Mouse (Mus musculus) midbrain, embryonic 13.5 days (tissue): ENCODE data around the gene Phip. TPM values are rescaled to one million over a fixed set of nuclear protein-coding genes. Genes with fewer than 3 reads are reported as not detected.

ENCODE experiments used
- ATAC-seq: fragments of 200-750 bp; cut with Nextera tagmentation; 2 replicates; pipeline ENCODE4 v1.8.0; 2017; ENCODE audit warnings: mild to moderate bottlenecking, moderate TSS enrichment, moderate library complexity
- H3K27ac ChIP-seq: fragments of 300-500 bp; sonication (generic); 2 replicates; pipeline ENCODE4 v1.5.1; 2015; ENCODE audit warnings: inconsistent platforms, mild to moderate bottlenecking, moderate library complexity
- H3K27me3 ChIP-seq: fragments of 300-500 bp; sonication (generic); 2 replicates; pipeline ENCODE4 v1.6.1; 2015; ENCODE audit warnings: mild to moderate bottlenecking, inconsistent platforms
- H3K36me3 ChIP-seq: fragments of 300-500 bp; sonication (generic); 2 replicates; pipeline ENCODE4 v1.6.1; 2015; ENCODE audit warnings: mild to moderate bottlenecking, inconsistent platforms
- H3K4me1 ChIP-seq: fragments of 300-500 bp; sonication (generic); replicated peaks from 2 replicates; pipeline ENCODE4 v1.6.1; 2015; ENCODE audit warnings: inconsistent platforms
- H3K4me2 ChIP-seq: fragments of 300-500 bp; sonication (generic); replicated peaks from 2 replicates; pipeline ENCODE4 v1.6.1; 2015; ENCODE audit warnings: moderate library complexity, mild to moderate bottlenecking, inconsistent platforms
- H3K4me3 ChIP-seq: fragments of 300-500 bp; sonication (generic); replicated peaks from 2 replicates; pipeline ENCODE4 v1.5.1; 2015; ENCODE audit warnings: mild to moderate bottlenecking, inconsistent platforms
- H3K9ac ChIP-seq: fragments of 300-500 bp; sonication (generic); replicated peaks from 2 replicates; pipeline ENCODE4 v1.6.1; 2015; ENCODE audit warnings: mild to moderate bottlenecking, inconsistent platforms
- H3K9me3 ChIP-seq: fragments of 300-500 bp; sonication (generic); 2 replicates; pipeline ENCODE4 v1.6.1; 2016; ENCODE audit warnings: mild to moderate bottlenecking, inconsistent platforms
- WGBS: fragments of 180-500 bp; shearing (Covaris S2); methylation state at CpG from one replicate; pipeline ENCODE4 v1.1.7; 2015; 5-methylcytosine and 5-hydroxymethylcytosine counted together
- polyA plus RNA-seq: library from polyadenylated mRNA; unstranded; fragments of >200 nt; fragmentation: Nextera tagmentation; extraction: Ambion mirVana; gene quantifications from 2 replicates; pipeline ENCODE4 v1.2.1, GENCODE M21; 2015

Phip gene
- polyA plus RNA-seq, 1 experiment from 2014 or later = 139 TPM

DNA sequence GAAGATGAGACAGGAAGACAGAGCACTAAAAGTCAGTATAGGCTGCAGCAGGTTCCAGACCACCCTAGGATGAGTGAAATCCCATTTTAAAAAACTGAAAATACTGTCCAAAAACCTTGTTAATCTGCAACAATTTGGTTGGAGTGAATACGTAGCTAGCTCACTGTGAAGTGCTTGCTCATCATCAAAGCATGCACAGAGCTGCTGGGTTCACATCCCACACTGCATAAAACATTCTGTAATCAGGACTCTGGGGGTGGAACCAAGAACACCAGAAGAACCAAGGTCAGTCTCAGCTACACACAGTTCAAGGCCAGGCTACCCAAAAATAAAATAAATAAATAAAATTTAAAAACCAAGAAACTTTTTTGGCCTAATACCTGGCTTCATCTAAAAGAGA, 3.9 kb downstream of the Phip start:
- no peaks in the 10 kb centered on the region for H3K36me3 ChIP-seq
- peak overlapping the region; percentile 15; the same call in 1 of the 2 replicates for H3K4me3 ChIP-seq
- H3K27ac ChIP-seq = no peak overlapping the region
- 43% methylated on average over 1 of the region's 1 CpGs for WGBS
- H3K9ac ChIP-seq = no peak overlapping the region; the same call in 1 of the 2 replicates
- H3K4me1 ChIP-seq = peaks cover 36% of the 10 kb centered on the region
- no peak for ATAC-seq
- no peaks in the 10 kb centered on the region for H3K9me3 ChIP-seq
- H3K27me3 ChIP-seq = no peaks in the 10 kb centered on the region
- H3K4me2 ChIP-seq = peak overlapping the region; percentile 41

DNA sequence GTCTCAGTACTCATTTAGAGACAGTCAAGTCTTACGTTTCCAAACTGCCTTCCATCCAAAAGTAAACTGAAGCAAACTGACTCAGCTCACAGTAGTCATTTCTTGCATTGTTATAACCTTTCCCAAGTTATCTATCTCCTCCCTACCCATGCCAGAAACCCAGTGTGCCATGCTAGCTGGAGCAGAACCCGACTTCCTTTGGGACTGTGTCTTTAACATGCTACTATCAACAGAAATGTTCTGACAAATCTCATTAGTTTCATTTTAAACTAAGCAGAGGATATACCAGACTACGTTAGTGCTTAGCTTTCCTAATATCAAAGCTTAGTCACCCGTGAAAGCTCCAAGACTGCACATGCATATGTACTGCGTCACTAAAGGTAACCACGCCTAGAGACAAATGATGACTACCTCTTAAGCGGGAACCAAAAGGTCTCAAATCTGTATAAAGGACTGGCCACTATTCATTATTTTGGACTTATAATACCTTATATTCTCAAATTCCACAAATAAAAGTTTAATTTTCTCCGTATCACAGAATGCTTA, 8.2 kb downstream of the Phip start:
- Histone ChIP-seq H3K4me3 (no peak overlapping the region), H3K9me3 (no peaks in the 10 kb centered on the region), H3K27ac (no peak overlapping the region), H3K27me3 (no peaks in the 10 kb centered on the region), H3K36me3 (peaks cover 6% of the 10 kb centered on the region; the same call in 1 of the 2 replicates), H3K9ac (no peak overlapping the region), H3K4me2 (no peak overlapping the region), H3K4me1 (peaks cover 27% of the 10 kb centered on the region)
- no peak for ATAC-seq
- WGBS = 74% methylated on average over 8 of the region's 8 CpGs

DNA sequence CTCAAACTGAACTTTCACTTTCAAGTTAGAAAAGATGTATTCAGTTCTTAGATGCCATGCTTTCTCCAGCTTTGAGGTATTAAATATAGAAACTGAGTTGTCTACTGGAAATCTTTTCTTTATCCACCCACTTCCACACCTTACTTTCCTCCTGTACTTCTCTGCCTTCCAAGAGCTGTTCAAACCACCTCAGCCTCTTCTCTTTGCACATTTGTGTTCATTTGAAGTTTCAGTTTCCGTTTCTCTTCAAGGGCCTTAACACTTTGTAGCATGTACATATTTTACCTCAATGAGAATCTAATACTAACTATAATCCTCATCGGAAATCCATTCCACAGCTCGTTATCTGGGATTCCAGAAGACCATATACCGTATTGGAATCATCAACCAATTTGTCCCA, 11.3 kb downstream of the Phip start:
- H3K9ac ChIP-seq = no peak overlapping the region
- H3K4me3 ChIP-seq = no peak overlapping the region
- H3K27me3 ChIP-seq = no peaks in the 10 kb centered on the region
- peaks cover 11% of the 10 kb centered on the region for H3K36me3 ChIP-seq
- no peaks in the 10 kb centered on the region for H3K9me3 ChIP-seq
- no peak overlapping the region for H3K4me2 ChIP-seq
- no peak overlapping the region for H3K27ac ChIP-seq
- 87% methylated on average over 4 of the region's 4 CpGs for WGBS
- peaks cover 9% of the 10 kb centered on the region for H3K4me1 ChIP-seq
- ATAC-seq = no peak

DNA sequence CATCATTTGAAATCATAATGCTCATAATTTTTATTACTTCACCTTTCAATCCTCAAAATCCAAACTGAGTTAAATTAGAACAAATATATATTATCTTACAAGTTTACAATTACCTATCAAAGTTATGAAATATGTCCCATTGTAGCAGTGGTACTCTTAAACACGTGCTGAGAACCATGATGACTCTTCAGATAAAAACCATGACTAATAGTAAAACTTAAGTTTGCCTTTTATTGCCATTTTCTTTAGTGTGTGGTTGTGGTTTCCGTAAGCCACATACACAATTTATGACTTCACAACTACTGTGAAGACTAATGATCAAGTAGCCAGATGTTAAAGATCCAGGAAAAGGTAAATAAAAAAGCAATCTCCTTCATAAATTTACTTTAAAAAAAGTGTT, 14.0 kb downstream of the Phip start:
- Histone ChIP-seq H3K9ac (no peak overlapping the region), H3K4me2 (no peak overlapping the region), H3K9me3 (no peaks in the 10 kb centered on the region), H3K4me1 (no peaks in the 10 kb centered on the region), H3K27me3 (no peaks in the 10 kb centered on the region), H3K27ac (no peak overlapping the region), H3K4me3 (no peak overlapping the region), H3K36me3 (peaks cover 21% of the 10 kb centered on the region)
- no peak for ATAC-seq
- 90% methylated on average over 2 of the region's 2 CpGs for WGBS

DNA sequence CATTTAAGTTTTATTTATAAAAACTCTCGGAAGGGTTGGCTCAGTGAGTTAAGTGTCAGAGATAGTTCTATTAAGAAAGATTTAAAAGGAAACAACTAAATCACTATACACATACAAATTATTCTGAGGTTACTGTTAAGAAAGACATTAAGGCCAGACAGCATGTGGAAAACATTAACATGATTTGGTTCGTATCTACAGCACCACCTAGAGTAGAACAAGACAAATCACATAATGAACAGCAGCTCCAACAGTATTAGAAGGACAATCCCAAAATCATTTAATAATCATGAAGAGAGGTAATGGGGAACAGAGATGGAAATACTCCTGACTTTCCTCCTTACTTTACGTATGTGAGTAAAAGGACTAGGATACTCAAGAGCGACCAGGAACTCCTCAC, 20.0 kb downstream of the Phip start:
- no peak overlapping the region for H3K4me3 ChIP-seq
- H3K4me1 ChIP-seq = peaks cover 4% of the 10 kb centered on the region; the same call in 1 of the 2 replicates
- no peak overlapping the region for H3K9ac ChIP-seq
- no peaks in the 10 kb centered on the region for H3K27me3 ChIP-seq
- no peak overlapping the region for H3K27ac ChIP-seq
- no peak for ATAC-seq
- 80% methylated on average over 4 of the region's 4 CpGs for WGBS
- H3K36me3 ChIP-seq = peaks cover 31% of the 10 kb centered on the region
- H3K4me2 ChIP-seq = no peak overlapping the region
- no peaks in the 10 kb centered on the region for H3K9me3 ChIP-seq

DNA sequence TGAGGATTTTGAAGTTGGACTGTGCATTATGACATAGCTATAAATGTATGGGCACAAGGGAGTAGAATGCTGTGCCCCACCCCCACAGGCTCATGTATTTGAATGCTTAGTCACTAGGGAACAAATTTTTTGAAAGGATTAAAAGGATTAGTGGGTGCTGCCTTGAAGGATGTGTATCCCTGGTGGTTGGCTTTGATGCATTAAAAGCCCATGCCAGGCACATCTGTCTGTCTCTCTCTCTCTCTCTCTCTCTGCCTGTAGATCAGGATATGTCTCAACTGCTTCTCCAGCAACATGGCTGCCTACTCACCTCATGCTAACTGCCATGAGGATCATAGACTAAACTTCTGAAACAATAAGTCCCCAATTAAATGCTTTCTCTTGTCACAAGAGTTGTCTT, 23.0 kb downstream of the Phip start:
- Histone ChIP-seq H3K27me3 (no peaks in the 10 kb centered on the region), H3K4me2 (no peak overlapping the region), H3K9me3 (no peaks in the 10 kb centered on the region), H3K9ac (no peak overlapping the region), H3K36me3 (peaks cover 29% of the 10 kb centered on the region), H3K4me1 (peaks cover 4% of the 10 kb centered on the region; the same call in 1 of the 2 replicates), H3K4me3 (no peak overlapping the region), H3K27ac (no peak overlapping the region)
- ATAC-seq = no peak

DNA sequence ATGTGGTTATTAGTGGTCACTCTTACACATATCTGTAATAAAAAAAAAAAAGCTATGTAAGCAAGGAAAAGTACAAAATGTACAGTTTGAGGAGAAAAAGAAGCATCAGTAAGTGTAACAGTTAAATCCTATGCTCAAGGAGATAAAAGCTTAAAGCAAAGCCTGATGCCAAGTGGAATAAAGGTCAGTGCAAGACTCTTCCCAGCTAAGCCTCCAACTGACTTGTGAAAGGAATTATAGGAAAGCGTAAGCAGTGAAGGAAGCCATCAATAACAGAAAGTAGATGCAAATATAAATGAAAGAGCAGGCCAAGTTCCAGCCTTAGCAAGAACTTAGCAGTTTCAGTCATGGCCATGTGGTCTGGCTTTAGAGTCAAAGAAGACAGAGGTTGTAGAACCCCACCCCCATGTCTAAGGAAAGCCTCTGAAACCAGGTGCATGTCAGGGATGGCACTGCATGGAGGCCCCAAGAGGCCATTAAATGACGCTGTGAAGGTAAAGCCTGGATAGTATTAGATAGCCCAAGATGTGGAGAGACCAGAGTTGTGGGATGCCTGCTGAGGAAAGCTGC, 23.8 kb downstream of the Phip start:
- no peaks in the 10 kb centered on the region for H3K9me3 ChIP-seq
- no peak for ATAC-seq
- WGBS = 91% methylated on average over 2 of the region's 2 CpGs
- no peaks in the 10 kb centered on the region for H3K27me3 ChIP-seq
- peaks cover 23% of the 10 kb centered on the region for H3K36me3 ChIP-seq
- H3K4me2 ChIP-seq = no peak overlapping the region
- H3K4me1 ChIP-seq = peaks cover 4% of the 10 kb centered on the region; the same call in 1 of the 2 replicates
- H3K9ac ChIP-seq = no peak overlapping the region
- no peak overlapping the region for H3K4me3 ChIP-seq
- no peak overlapping the region for H3K27ac ChIP-seq

DNA sequence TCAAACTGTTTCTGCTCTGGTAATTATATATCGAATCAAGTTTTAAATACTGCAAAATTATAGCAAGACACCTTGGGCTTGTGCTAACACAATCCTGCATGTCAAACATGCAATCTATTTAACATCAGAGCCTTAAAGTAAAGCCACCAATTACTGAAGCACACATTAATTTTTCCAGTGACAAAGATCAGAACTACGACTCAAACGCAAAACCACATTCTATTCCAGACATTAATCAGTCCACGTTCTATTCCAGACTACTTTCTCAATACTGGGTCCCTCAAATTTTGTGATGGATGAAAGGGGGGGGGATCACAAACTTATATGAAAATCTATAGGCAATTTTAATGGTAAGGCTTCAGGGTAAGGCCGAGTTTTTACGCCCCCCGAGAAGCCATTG, 68.1 kb downstream of the Phip start:
- no peak overlapping the region for H3K4me3 ChIP-seq
- 96% methylated on average over 7 of the region's 7 CpGs for WGBS
- H3K27ac ChIP-seq = no peak overlapping the region
- H3K36me3 ChIP-seq = peaks cover 45% of the 10 kb centered on the region
- no peaks in the 10 kb centered on the region for H3K27me3 ChIP-seq
- no peaks in the 10 kb centered on the region for H3K9me3 ChIP-seq
- H3K9ac ChIP-seq = no peak overlapping the region
- H3K4me1 ChIP-seq = no peaks in the 10 kb centered on the region
- no peak for ATAC-seq
- no peak overlapping the region for H3K4me2 ChIP-seq

DNA sequence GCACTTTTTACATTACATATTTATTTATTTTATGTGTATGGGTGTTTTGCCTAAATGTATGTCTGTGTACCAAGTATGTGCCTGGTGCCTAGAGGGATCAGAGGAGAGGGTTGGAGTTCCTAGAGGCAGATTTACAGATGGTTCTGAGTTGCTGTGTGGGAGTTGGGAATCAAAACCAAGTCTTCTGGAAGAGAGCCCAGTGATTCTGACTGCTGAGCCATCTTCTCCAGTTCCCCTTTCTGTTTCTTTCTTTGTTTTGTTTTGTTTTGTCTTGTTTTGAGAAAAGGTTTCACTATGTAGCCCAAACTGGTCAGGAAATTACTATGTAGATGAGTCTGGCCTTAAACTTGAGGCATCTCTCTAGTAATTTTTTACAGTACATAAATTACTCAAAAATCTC, 86.7 kb downstream of the Phip start:
- no peak overlapping the region for H3K9ac ChIP-seq
- H3K36me3 ChIP-seq = peaks cover 52% of the 10 kb centered on the region
- no peaks in the 10 kb centered on the region for H3K9me3 ChIP-seq
- H3K27ac ChIP-seq = no peak overlapping the region
- ATAC-seq = no peak
- H3K4me1 ChIP-seq = no peaks in the 10 kb centered on the region
- no peak overlapping the region for H3K4me2 ChIP-seq
- H3K4me3 ChIP-seq = no peak overlapping the region
- no peaks in the 10 kb centered on the region for H3K27me3 ChIP-seq

DNA sequence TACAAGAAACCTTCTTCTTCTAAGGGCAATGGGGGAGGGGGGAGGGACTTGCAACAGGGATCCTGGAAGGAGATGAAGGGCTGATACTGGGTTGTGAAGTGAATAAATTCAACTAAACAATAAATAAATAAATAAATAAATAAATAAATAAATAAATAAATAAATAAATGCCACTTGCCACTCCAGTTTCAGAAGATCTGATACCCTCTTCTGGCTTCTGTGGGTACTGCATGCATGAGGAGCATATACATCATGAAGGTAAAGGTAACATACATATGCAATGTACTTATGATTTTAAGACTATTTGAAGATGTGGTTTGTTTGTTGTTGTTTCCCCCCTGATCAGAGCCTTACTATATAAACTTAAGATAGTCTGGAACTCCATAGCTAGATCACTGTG, 91.1 kb downstream of the Phip start:
- no peak for ATAC-seq
- H3K36me3 ChIP-seq = peaks cover 60% of the 10 kb centered on the region
- no peaks in the 10 kb centered on the region for H3K27me3 ChIP-seq
- no peaks in the 10 kb centered on the region for H3K4me1 ChIP-seq
- no peaks in the 10 kb centered on the region for H3K9me3 ChIP-seq
- no peak overlapping the region for H3K4me2 ChIP-seq
- no peak overlapping the region for H3K4me3 ChIP-seq
- H3K9ac ChIP-seq = no peak overlapping the region
- no peak overlapping the region for H3K27ac ChIP-seq

DNA sequence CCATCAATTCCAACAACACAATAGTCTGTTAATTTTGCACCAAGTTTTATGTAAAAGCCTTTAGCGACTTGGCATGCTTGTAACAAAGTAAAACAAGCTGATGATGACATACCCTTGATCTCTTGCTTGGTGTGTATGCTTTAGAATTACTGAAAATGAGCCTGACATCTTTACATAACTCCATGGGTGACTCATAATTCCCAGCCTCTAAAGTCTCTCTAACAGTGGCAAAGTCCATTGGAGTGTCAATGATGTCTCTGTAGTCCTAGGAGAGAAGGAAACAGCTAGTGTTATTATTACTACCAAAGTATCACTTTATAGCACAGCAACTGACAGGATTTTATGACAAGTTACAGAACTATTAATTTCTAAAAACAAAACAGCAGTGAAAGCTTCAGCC, 98.2 kb downstream of the Phip start:
- Histone ChIP-seq H3K36me3 (peaks cover 58% of the 10 kb centered on the region), H3K27me3 (no peaks in the 10 kb centered on the region), H3K4me1 (no peaks in the 10 kb centered on the region), H3K4me2 (no peak overlapping the region), H3K9me3 (no peaks in the 10 kb centered on the region), H3K9ac (no peak overlapping the region), H3K4me3 (no peak overlapping the region), H3K27ac (no peak overlapping the region)
- 96% methylated on average over 1 of the region's 1 CpGs for WGBS
- ATAC-seq = no peak

DNA sequence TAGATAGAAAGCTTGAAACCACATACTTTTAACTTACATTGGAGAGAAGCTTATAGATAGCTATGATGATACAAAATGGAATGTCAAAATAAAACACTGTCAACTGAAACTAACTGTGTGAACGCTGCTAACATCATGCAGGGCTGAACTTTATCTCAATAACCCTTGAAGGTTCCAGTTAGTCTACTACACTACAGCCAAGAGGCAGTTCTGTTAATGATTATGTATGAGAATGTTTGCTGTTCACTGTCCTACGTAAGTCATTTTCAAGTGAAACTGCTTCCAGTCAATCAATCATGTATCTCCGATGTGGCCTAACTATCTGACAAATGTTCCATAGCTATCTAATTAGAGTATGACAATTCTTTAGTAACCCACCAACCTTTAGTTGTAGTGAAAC, 107.6 kb downstream of the Phip start:
- Histone ChIP-seq H3K9ac (no peak overlapping the region), H3K27ac (no peak overlapping the region), H3K4me3 (no peak overlapping the region), H3K4me2 (no peak overlapping the region), H3K36me3 (peaks cover 29% of the 10 kb centered on the region), H3K9me3 (no peaks in the 10 kb centered on the region), H3K27me3 (no peaks in the 10 kb centered on the region), H3K4me1 (peaks cover 4% of the 10 kb centered on the region)
- ATAC-seq = no peak
- WGBS = 92% methylated on average over 3 of the region's 3 CpGs

DNA sequence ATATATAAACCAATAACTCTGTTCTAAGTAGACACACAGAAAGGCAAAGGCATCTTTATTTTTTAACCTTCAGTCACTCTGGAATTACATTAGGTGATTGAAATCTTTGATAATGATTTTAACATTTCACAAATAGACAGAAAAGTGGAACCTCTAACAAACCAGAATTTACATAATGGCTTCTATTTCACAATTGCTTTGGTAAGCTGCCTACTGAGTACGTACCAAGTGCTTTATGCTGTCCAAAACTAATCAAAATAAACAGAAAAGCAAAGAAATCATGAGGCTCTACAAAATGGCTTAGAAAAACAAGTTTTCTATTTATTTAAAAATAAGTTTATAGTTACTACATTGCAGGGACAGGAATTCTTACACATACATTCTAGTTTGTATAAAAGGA, 109.2 kb downstream of the Phip start:
- H3K4me3 ChIP-seq = no peak overlapping the region
- 88% methylated on average over 1 of the region's 1 CpGs for WGBS
- H3K27me3 ChIP-seq = no peaks in the 10 kb centered on the region
- peaks cover 20% of the 10 kb centered on the region for H3K36me3 ChIP-seq
- ATAC-seq = no peak
- no peak overlapping the region for H3K9ac ChIP-seq
- no peaks in the 10 kb centered on the region for H3K9me3 ChIP-seq
- H3K4me1 ChIP-seq = peaks cover 4% of the 10 kb centered on the region
- no peak overlapping the region for H3K4me2 ChIP-seq
- H3K27ac ChIP-seq = no peak overlapping the region
